In the genomic region with DNA sequence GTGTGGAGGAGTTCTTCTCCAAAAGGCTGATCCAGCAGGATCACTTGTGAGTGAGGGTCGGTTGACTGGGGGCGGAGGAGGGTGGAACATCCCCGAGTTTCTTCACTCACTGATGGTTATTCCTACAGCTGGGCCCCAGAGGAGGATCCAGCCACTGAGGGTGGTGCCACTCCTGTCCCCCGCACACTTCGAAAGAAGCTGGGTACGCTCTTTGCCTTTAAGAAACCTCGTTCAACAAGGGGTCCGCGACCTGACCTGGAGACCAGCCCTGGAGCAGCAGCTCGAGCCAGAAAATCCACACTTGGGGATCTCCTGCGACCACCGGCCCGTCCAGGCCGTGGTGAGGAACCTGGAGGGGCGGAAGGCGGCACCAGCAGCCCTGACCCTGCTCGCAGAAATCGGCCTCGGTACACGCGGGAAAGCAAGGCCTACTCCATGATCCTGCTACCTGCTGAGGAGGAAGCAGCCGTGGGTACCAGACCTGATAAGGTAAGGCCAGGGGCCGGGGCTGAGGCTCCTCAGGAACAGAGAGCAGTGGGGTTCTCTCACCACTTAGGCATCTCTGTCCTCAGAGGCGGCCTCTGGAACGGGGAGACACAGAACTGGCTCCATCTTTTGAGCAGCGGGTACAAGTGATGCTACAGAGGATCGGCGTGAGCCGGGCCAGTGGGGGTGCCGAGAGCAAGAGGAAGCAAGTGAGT, we compare ENCODE assay signal across 15 mouse cellular contexts. TPM values are rescaled to one million over a fixed set of nuclear protein-coding genes. Genes with fewer than 3 reads are reported as not detected.
DNase-seq lines count a peak whose midpoint lies in the region; ATAC-seq and TF ChIP-seq lines count a peak whose summit lies in the region.
"Had no signal": no experiment of that assay in that cellular context is flagged by ENCODE, and none has a peak within 500 bp of the region (broad histone marks: within the 10 kb centered on the region; RNA-seq: fewer than 3 reads in every experiment).

No protein-coding gene starts in this region.

- no peaks in the 10 kb centered on the region for H3K4me1 ChIP-seq in cortical plate, adult 2 months (ENCODE audit: control insufficient read depth, insufficient read depth, low read length)
- peaks cover 31% of the 10 kb centered on the region for H3K4me1 ChIP-seq in hindbrain, embryonic 12.5 days
- peaks cover 23% of the 10 kb centered on the region for H3K4me1 ChIP-seq in midbrain, embryonic 16.5 days (ENCODE audit: control insufficient read depth, insufficient read depth, low read length)

- DNase-seq in cerebellum, postnatal 10 days = peak; percentile 49 to 54
- DNase-seq in cerebellum, adult 11 months = no peak
- no peak for DNase-seq in gastrocnemius, adult 8-10 months (ENCODE audit: low spot score in 2 of 2)
- DNase-seq in adrenal gland, postnatal 4 days (ENCODE audit: low spot score in 2 of 2) = no peak
- no peak for DNase-seq in natural killer cell, adult 2 months (ENCODE audit: low spot score in 2 of 2)
- DNase-seq: B cell, adult 2 months; heart, postnatal 36 days; kidney, postnatal 25 days; lung, postnatal 14 days; thymus, postnatal 25 days had no signal

- TF ChIP-seq CTCF in cortical plate, adult 2 months (IDR thresholded peaks at IDR 0.05; ENCODE audit: extremely low read depth, insufficient read depth, low read length) = no peak

- no peaks in the 10 kb centered on the region for H3K9me3 ChIP-seq in hindbrain, embryonic 12.5 days (replicated peaks)
- H3K9me3 ChIP-seq in midbrain, embryonic 16.5 days (replicated peaks; ENCODE audit: control insufficient read depth, low read length, poor library complexity, severe bottlenecking) = no peaks in the 10 kb centered on the region
- H3K9me3 ChIP-seq: liver, embryonic 12.5 days had no signal

- no peak for ATAC-seq in hindbrain, embryonic 12.5 days (ENCODE audit: low FRiP score)
- no peak for ATAC-seq in midbrain, embryonic 16.5 days
- ATAC-seq: liver, embryonic 12.5 days had no signal

- H3K36me3 ChIP-seq in hindbrain, embryonic 12.5 days = peaks cover 40% of the 10 kb centered on the region
- H3K36me3 ChIP-seq in midbrain, embryonic 16.5 days (ENCODE audit: control insufficient read depth, insufficient read depth, low read length) = peaks cover 25% of the 10 kb centered on the region

- peak overlapping the region; percentile 77 for H3K9ac ChIP-seq in hindbrain, embryonic 12.5 days
- peak overlapping the region; percentile 80 for H3K9ac ChIP-seq in midbrain, embryonic 16.5 days (ENCODE audit: low read depth, low read length)
- H3K9ac ChIP-seq: liver, embryonic 12.5 days had no signal

- H3K27ac ChIP-seq in cortical plate, adult 2 months (ENCODE audit: insufficient read depth, low read length) = no peak overlapping the region
- H3K27ac ChIP-seq in hindbrain, embryonic 12.5 days = peak overlapping the region; percentile 83; the same call in 1 of the 2 replicates
- peak overlapping the region; percentile 89 for H3K27ac ChIP-seq in midbrain, embryonic 16.5 days (ENCODE audit: low read length)
- H3K27ac ChIP-seq: liver, embryonic 12.5 days had no signal

- H3K4me3 ChIP-seq in cortical plate, adult 2 months (ENCODE audit: insufficient read depth, low read length) = peak overlapping the region; percentile 100
- H3K4me3 ChIP-seq in hindbrain, embryonic 12.5 days = peak overlapping the region; percentile 62
- H3K4me3 ChIP-seq in midbrain, embryonic 16.5 days (ENCODE audit: low read depth, low read length) = peak overlapping the region; percentile 59

- H3K4me2 ChIP-seq in hindbrain, embryonic 12.5 days (replicated peaks) = peak overlapping the region; percentile 90
- peak overlapping the region; percentile 69 for H3K4me2 ChIP-seq in midbrain, embryonic 16.5 days (ENCODE audit: low read length)

- H3K27me3 ChIP-seq in hindbrain, embryonic 12.5 days = no peaks in the 10 kb centered on the region
- no peaks in the 10 kb centered on the region for H3K27me3 ChIP-seq in midbrain, embryonic 16.5 days (ENCODE audit: control insufficient read depth, insufficient read depth, low read depth, low read length)

- 79% methylated on average over 30 of the region's 30 CpGs for WGBS in hindbrain, embryonic 12.5 days
- 82% methylated on average over 30 of the region's 30 CpGs for WGBS in midbrain, embryonic 16.5 days

- no peak for TF ChIP-seq POLR2A in cortical plate, adult 2 months (IDR thresholded peaks at IDR 0.05; ENCODE audit: extremely low read depth, insufficient read depth, low read length)

RNA-seq across cellular contexts. Expression of a gene that starts 5.7 kb away (rescaled TPM):
- polyA plus RNA-seq in cortical plate, adult 2 months (2012; rRNA removed) = 49.4 and 52.3 TPM in 2 replicates
- 79.1 and 88.0 TPM in 2 replicates for polyA plus RNA-seq in hindbrain, embryonic 12.5 days (2016; fragmentation: Nextera tagmentation; extraction: Ambion mirVana)
- 95.6 and 97.6 TPM in 2 replicates for polyA plus RNA-seq in midbrain, embryonic 16.5 days (2015; fragmentation: Nextera tagmentation; extraction: Ambion mirVana)
- total RNA-seq in gastrocnemius, adult 8-10 months (2022) = 1 to 10 TPM; 3.4 to 5.8 (median 4.4) TPM
- total RNA-seq in adrenal gland, postnatal 4 days (2021) = 10 to 100 TPM; 32.2 to 36.0 TPM

RNA-seq across cellular contexts. Expression of a gene that starts 5.7 kb away (rescaled TPM):
- polyA plus RNA-seq in cortical plate, adult 2 months (2012; rRNA removed) = 57.3 and 58.1 TPM in 2 replicates
- 29.5 and 29.7 TPM in 2 replicates for polyA plus RNA-seq in hindbrain, embryonic 12.5 days (2016; fragmentation: Nextera tagmentation; extraction: Ambion mirVana)
- polyA plus RNA-seq in midbrain, embryonic 16.5 days (2015; fragmentation: Nextera tagmentation; extraction: Ambion mirVana) = 50.2 and 57.9 TPM in 2 replicates
- total RNA-seq in gastrocnemius, adult 8-10 months (2022) = 1 to 10 TPM; 5.5 to 8.1 (median 6.7) TPM
- 10 to 100 TPM; 10.8 TPM for total RNA-seq in adrenal gland, postnatal 4 days (2021)

RNA-seq across cellular contexts. Expression of a gene that starts 9.2 kb away (rescaled TPM):
- 43.9 and 47.6 TPM in 2 replicates for polyA plus RNA-seq in cortical plate, adult 2 months (2012; rRNA removed)
- 9.7 and 11.8 TPM in 2 replicates for polyA plus RNA-seq in hindbrain, embryonic 12.5 days (2016; fragmentation: Nextera tagmentation; extraction: Ambion mirVana)
- 22.9 and 23.0 TPM in 2 replicates for polyA plus RNA-seq in midbrain, embryonic 16.5 days (2015; fragmentation: Nextera tagmentation; extraction: Ambion mirVana)
- total RNA-seq in gastrocnemius, adult 8-10 months (2022) = not detected
- total RNA-seq in adrenal gland, postnatal 4 days (2021) = 1 to 10 TPM; 4.5 to 4.9 TPM

RNA-seq across cellular contexts. Expression of a gene that starts 12.2 kb away (rescaled TPM):
- polyA plus RNA-seq in cortical plate, adult 2 months (2012; rRNA removed) = 0.38 and 0.52 TPM in 2 replicates
- 0.39 TPM in 1 of 2 replicates, not detected in the other for polyA plus RNA-seq in hindbrain, embryonic 12.5 days (2016; fragmentation: Nextera tagmentation; extraction: Ambion mirVana)
- polyA plus RNA-seq in midbrain, embryonic 16.5 days (2015; fragmentation: Nextera tagmentation; extraction: Ambion mirVana) = 0.28 and 0.45 TPM in 2 replicates
- not detected for total RNA-seq in gastrocnemius, adult 8-10 months (2022)
- not detected for total RNA-seq in adrenal gland, postnatal 4 days (2021)
- total RNA-seq: heart, adult 8-10 months; heart, postnatal 36 days had no signal

RNA-seq across cellular contexts. Expression of a gene that starts 12.8 kb away (rescaled TPM):
- 16.4 and 18.3 TPM in 2 replicates for polyA plus RNA-seq in cortical plate, adult 2 months (2012; rRNA removed)
- 22.4 and 23.6 TPM in 2 replicates for polyA plus RNA-seq in hindbrain, embryonic 12.5 days (2016; fragmentation: Nextera tagmentation; extraction: Ambion mirVana)
- 14.9 and 16.5 TPM in 2 replicates for polyA plus RNA-seq in midbrain, embryonic 16.5 days (2015; fragmentation: Nextera tagmentation; extraction: Ambion mirVana)
- under 1 TPM; 0.48 to 0.54 (median 0.52) TPM for total RNA-seq in gastrocnemius, adult 8-10 months (2022)
- total RNA-seq in adrenal gland, postnatal 4 days (2021) = 10 to 100 TPM in 1 of 2 experiments, 1 to 10 TPM in 1; 9.8 to 11.7 TPM

Comparison
In these comparisons a context has a peak if more than half of its experiments do, and no peak if none do; other contexts are left out.
1. DNase-seq: peak in cerebellum, postnatal 10 days (2 of 2); none in cerebellum, adult 11 months (single experiment), gastrocnemius, adult 8-10 months (0 of 2), adrenal gland, postnatal 4 days (0 of 2) and natural killer cell, adult 2 months (0 of 2).
2. Peak in every context shown above with its lines, with median percentiles within 50 percentile points of each other: H3K4me3 ChIP-seq.